Mouse (Mus musculus): ENCODE results near the gene Cdhr2. TPM values are rescaled to one million over a fixed set of nuclear protein-coding genes. Genes with fewer than 3 reads are reported as not detected.
A peak's percentile ranks its signal among the peaks of the same experiment; 100 is the strongest.

Cdhr2 gene
- polyA plus RNA-seq, 1 experiment = 0.23 TPM

GRCm38 (mm10) chr13:54678263-54678662 lies 23.0 kb upstream of the Cdhr2 start:
- H3K4me1 ChIP-seq (ENCODE audit: control insufficient read depth, insufficient read depth, low read length) = no peaks in the 10 kb centered on the region
- H3K27ac ChIP-seq (ENCODE audit: insufficient read depth, low read length) = no peak overlapping the region
- DNase-seq = no peak
- WGBS = 83% methylated on average over 4 of the region's 4 CpGs
- H3K4me3 ChIP-seq (replicated peaks; ENCODE audit: insufficient read depth, low read depth, low read length) = no peak overlapping the region
- TF ChIP-seq CTCF (IDR thresholded peaks at IDR 0.05; ENCODE audit: borderline replicate concordance, insufficient read depth, low read depth, low read length) = no peak
- no peak for TF ChIP-seq POLR2A (IDR thresholded peaks at IDR 0.05; ENCODE audit: borderline replicate concordance, insufficient read depth, low read length)
- no peaks in the 10 kb centered on the region for H3K27me3 ChIP-seq (ENCODE audit: control insufficient read depth, insufficient read depth, low read length)

GRCm38 (mm10) chr13:54680184-54680853 lies 20.9 kb upstream of the Cdhr2 start:
- 66% methylated on average over 17 of the region's 17 CpGs for WGBS
- H3K4me3 ChIP-seq (replicated peaks; ENCODE audit: insufficient read depth, low read depth, low read length) = no peak overlapping the region
- H3K27ac ChIP-seq (ENCODE audit: insufficient read depth, low read length) = no peak overlapping the region
- H3K4me1 ChIP-seq (ENCODE audit: control insufficient read depth, insufficient read depth, low read length) = peaks cover 11% of the 10 kb centered on the region
- DNase-seq = no peak
- H3K27me3 ChIP-seq (ENCODE audit: control insufficient read depth, insufficient read depth, low read length) = no peaks in the 10 kb centered on the region
- no peak for TF ChIP-seq CTCF (IDR thresholded peaks at IDR 0.05; ENCODE audit: borderline replicate concordance, insufficient read depth, low read depth, low read length)
- TF ChIP-seq POLR2A (IDR thresholded peaks at IDR 0.05; ENCODE audit: borderline replicate concordance, insufficient read depth, low read length) = no peak

- no peak for DNase-seq
- 72% methylated on average over 8 of the region's 8 CpGs for WGBS
- Histone ChIP-seq H3K27me3 (ENCODE audit: control insufficient read depth, insufficient read depth, low read length) (no peaks in the 10 kb centered on the region), H3K4me1 (ENCODE audit: control insufficient read depth, insufficient read depth, low read length) (peaks cover 20% of the 10 kb centered on the region), H3K4me3 (replicated peaks; ENCODE audit: insufficient read depth, low read depth, low read length) (no peak overlapping the region), H3K27ac (ENCODE audit: insufficient read depth, low read length) (no peak overlapping the region)
- TF ChIP-seq POLR2A (IDR thresholded peaks at IDR 0.05; ENCODE audit: borderline replicate concordance, insufficient read depth, low read length) (no peak), CTCF (IDR thresholded peaks at IDR 0.05; ENCODE audit: borderline replicate concordance, insufficient read depth, low read depth, low read length) (no peak)
Observed at GRCm38 (mm10) chr13:54681291-54681690, 20.0 kb upstream of the Cdhr2 start.

GRCm38 (mm10) chr13:54683301-54683700 lies 18.0 kb upstream of the Cdhr2 start:
- TF ChIP-seq CTCF (IDR thresholded peaks at IDR 0.05; ENCODE audit: borderline replicate concordance, insufficient read depth, low read depth, low read length) (no peak), POLR2A (IDR thresholded peaks at IDR 0.05; ENCODE audit: borderline replicate concordance, insufficient read depth, low read length) (no peak)
- no peak for DNase-seq
- WGBS = 71% methylated on average over 3 of the region's 3 CpGs

GRCm38 (mm10) chr13:54684140-54684896 lies 16.9 kb upstream of the Cdhr2 start:
- no peaks in the 10 kb centered on the region for H3K27me3 ChIP-seq (ENCODE audit: control insufficient read depth, insufficient read depth, low read length)
- WGBS = 14% methylated on average over 3 of the region's 3 CpGs

More at GRCm38 (mm10) chr13:54683301-54683700, 18.0 kb upstream of the Cdhr2 start:
- H3K27me3 ChIP-seq (ENCODE audit: control insufficient read depth, insufficient read depth, low read length) = no peaks in the 10 kb centered on the region
- H3K4me3 ChIP-seq (replicated peaks; ENCODE audit: insufficient read depth, low read depth, low read length) = no peak overlapping the region
- H3K27ac ChIP-seq (ENCODE audit: insufficient read depth, low read length) = no peak overlapping the region
- peaks cover 22% of the 10 kb centered on the region for H3K4me1 ChIP-seq (ENCODE audit: control insufficient read depth, insufficient read depth, low read length)

GRCm38 (mm10) chr13:54685174-54685573 lies 16.1 kb upstream of the Cdhr2 start:
- TF ChIP-seq POLR2A (IDR thresholded peaks at IDR 0.05; ENCODE audit: borderline replicate concordance, insufficient read depth, low read length) (no peak), CTCF (IDR thresholded peaks at IDR 0.05; ENCODE audit: borderline replicate concordance, insufficient read depth, low read depth, low read length) (peak; percentile 70)
- peak; percentile 52 to 55 for DNase-seq

More at GRCm38 (mm10) chr13:54684140-54684896, 16.9 kb upstream of the Cdhr2 start:
- Histone ChIP-seq H3K4me1 (ENCODE audit: control insufficient read depth, insufficient read depth, low read length) (peaks cover 22% of the 10 kb centered on the region), H3K4me3 (replicated peaks; ENCODE audit: insufficient read depth, low read depth, low read length) (no peak overlapping the region), H3K27ac (ENCODE audit: insufficient read depth, low read length) (no peak overlapping the region)
- DNase-seq = peak in 1 of 2 experiments; percentile 18
- TF ChIP-seq POLR2A (IDR thresholded peaks at IDR 0.05; ENCODE audit: borderline replicate concordance, insufficient read depth, low read length) = no peak

GRCm38 (mm10) chr13:54686139-54687053 lies 14.9 kb upstream of the Cdhr2 start:
- H3K4me3 ChIP-seq (replicated peaks; ENCODE audit: insufficient read depth, low read depth, low read length) = peak overlapping the region; percentile 76
- H3K27me3 ChIP-seq (ENCODE audit: control insufficient read depth, insufficient read depth, low read length) = no peaks in the 10 kb centered on the region
- H3K4me1 ChIP-seq (ENCODE audit: control insufficient read depth, insufficient read depth, low read length) = peaks cover 22% of the 10 kb centered on the region
- 0 out of 2 replicates have a peak overlapping the region, but pooled peaks have one; percentile 53 for H3K27ac ChIP-seq (ENCODE audit: insufficient read depth, low read length)
- WGBS = 3% methylated on average over 19 of the region's 19 CpGs
- TF ChIP-seq POLR2A (IDR thresholded peaks at IDR 0.05; ENCODE audit: borderline replicate concordance, insufficient read depth, low read length) (no peak), CTCF (IDR thresholded peaks at IDR 0.05; ENCODE audit: borderline replicate concordance, insufficient read depth, low read depth, low read length) (no peak)
- DNase-seq = peak in 1 of 2 experiments; percentile 14

More at GRCm38 (mm10) chr13:54685174-54685573, 16.1 kb upstream of the Cdhr2 start:
- H3K27me3 ChIP-seq (ENCODE audit: control insufficient read depth, insufficient read depth, low read length) = no peaks in the 10 kb centered on the region
- peak overlapping the region; percentile 9 for H3K4me3 ChIP-seq (replicated peaks; ENCODE audit: insufficient read depth, low read depth, low read length)
- peaks cover 22% of the 10 kb centered on the region for H3K4me1 ChIP-seq (ENCODE audit: control insufficient read depth, insufficient read depth, low read length)
- H3K27ac ChIP-seq (ENCODE audit: insufficient read depth, low read length) = 0 out of 2 replicates have a peak overlapping the region, but pooled peaks have one; percentile 14
- 11% methylated on average over 2 of the region's 2 CpGs for WGBS

All from cerebellum, adult 2 months (tissue).